Mouse (Mus musculus) heart, embryonic 14.5 days (tissue): ENCODE results near the gene Irak3. TPM values are rescaled to one million over a fixed set of nuclear protein-coding genes. Genes with fewer than 3 reads are reported as not detected.

Source experiments
- ATAC-seq: fragments of 200-750 bp; cut with Nextera tagmentation; 2 replicates; pipeline ENCODE4 v1.8.0; 2017; ENCODE audit warnings: low read depth, moderate TSS enrichment; ENCODE audit not compliant: insufficient number of reproducible peaks, insufficient read depth, low FRiP score
- H3K27ac ChIP-seq, 2 experiments: fragments of 200-500 bp in 1 of 2; fragments of 300-500 bp in 1 of 2; sonication (generic) in 1 of 2; replicated peaks in 1 of 2; 2 replicates each; pipeline ENCODE4 v1.5.1; 2012 to 2014; ENCODE audit warnings: low read depth in 2 of 2, low read length in 2 of 2, control low read depth in 1 of 2, mild to moderate bottlenecking in 1 of 2, mixed read lengths in 1 of 2; ENCODE audit not compliant: control insufficient read depth in 1 of 2, insufficient read depth in 1 of 2
- H3K27me3 ChIP-seq: fragments of 300-500 bp; sonication (generic); 2 replicates; pipeline ENCODE4 v1.6.1; 2014; ENCODE audit warnings: mild to moderate bottlenecking, low read length, control low read depth; ENCODE audit not compliant: control insufficient read depth, insufficient read depth
- H3K36me3 ChIP-seq: fragments of 300-500 bp; sonication (generic); 2 replicates; pipeline ENCODE4 v1.6.1; 2014; ENCODE audit warnings: mild to moderate bottlenecking, control low read depth, low read length, mixed read lengths; ENCODE audit not compliant: control insufficient read depth, insufficient read depth
- H3K4me1 ChIP-seq, 2 experiments: fragments of 200-500 bp in 1 of 2; fragments of 300-500 bp in 1 of 2; sonication (generic) in 1 of 2; 2 replicates each; pipeline ENCODE4 v1.6.1; 2012 to 2014; ENCODE audit warnings: low read length in 2 of 2, control low read depth in 1 of 2, mixed read lengths in 1 of 2; ENCODE audit not compliant: control insufficient read depth in 2 of 2, insufficient read depth in 2 of 2
- H3K4me2 ChIP-seq: fragments of 300-500 bp; sonication (generic); 2 replicates; pipeline ENCODE4 v1.6.1; 2014; ENCODE audit warnings: mild to moderate bottlenecking, low read length
- H3K4me3 ChIP-seq, 2 experiments: fragments of 200-500 bp in 1 of 2; fragments of 300-500 bp in 1 of 2; sonication (generic) in 1 of 2; 2 replicates each; pipeline ENCODE4 v1.5.1; 2012 to 2014; ENCODE audit warnings: low read length in 2 of 2, mild to moderate bottlenecking in 2 of 2, control low read depth in 1 of 2, low read depth in 1 of 2, moderate library complexity in 1 of 2; ENCODE audit not compliant: control insufficient read depth in 1 of 2, insufficient read depth in 1 of 2
- H3K9ac ChIP-seq: fragments of 300-500 bp; sonication (generic); 2 replicates; pipeline ENCODE4 v1.6.1; 2014; ENCODE audit warnings: mild to moderate bottlenecking, low read length
- H3K9me3 ChIP-seq: fragments of 300-500 bp; sonication (generic); 2 replicates; pipeline ENCODE4 v1.6.1; 2016; ENCODE audit warnings: low read length, control low read depth; ENCODE audit not compliant: control insufficient read depth
- WGBS: fragments of 180-500 bp; shearing (Covaris S2); extraction: QIAGEN DNeasy Blood & Tissue Kit; methylation state at CpG from one replicate; pipeline ENCODE4 v1.1.7; 2014; 5-methylcytosine and 5-hydroxymethylcytosine counted together
- polyA plus RNA-seq: library from polyadenylated mRNA; unstranded; fragments of >200 nt; fragmentation: Nextera tagmentation; extraction: Ambion mirVana; gene quantifications from 2 replicates; pipeline ENCODE4 v1.2.1, GENCODE M21; 2014

The Irak3 gene
- polyA plus RNA-seq, 1 experiment from 2014 or later: 0.41 TPM

GRCm38 (mm10) chr10:120188513-120188912 lies 13.4 kb downstream of the Irak3 start:
- no peak overlapping the region for H3K27ac ChIP-seq
- 57% methylated on average over 2 of the region's 2 CpGs for WGBS

GRCm38 (mm10) chr10:120183342-120183741 lies 18.6 kb downstream of the Irak3 start:
- Histone ChIP-seq H3K36me3 (no peaks in the 10 kb centered on the region), H3K9me3 (0 out of 2 replicates have a peak, but pooled peaks cover 3% of the 10 kb centered on the region), H3K4me2 (no peak overlapping the region), H3K4me1 (no peaks in the 10 kb centered on the region), H3K27ac (no peak overlapping the region), H3K4me3 (no peak overlapping the region), H3K9ac (no peak overlapping the region), H3K27me3 (no peaks in the 10 kb centered on the region)
- WGBS: 63% methylated on average over 2 of the region's 2 CpGs
- no peak for ATAC-seq

More at GRCm38 (mm10) chr10:120188513-120188912, 13.4 kb downstream of the Irak3 start:
- Histone ChIP-seq H3K36me3 (no peaks in the 10 kb centered on the region), H3K27me3 (no peaks in the 10 kb centered on the region), H3K9me3 (no peaks in the 10 kb centered on the region), H3K9ac (no peak overlapping the region), H3K4me3 (no peak overlapping the region), H3K4me2 (no peak overlapping the region), H3K4me1 (no peaks in the 10 kb centered on the region)
- no peak for ATAC-seq

- no peaks in the 10 kb centered on the region for H3K36me3 ChIP-seq
- H3K9ac ChIP-seq: no peak overlapping the region
- no peak overlapping the region for H3K27ac ChIP-seq
- no peak overlapping the region for H3K4me2 ChIP-seq
- no peaks in the 10 kb centered on the region for H3K4me1 ChIP-seq
- H3K4me3 ChIP-seq: no peak overlapping the region
- 0 out of 2 replicates have a peak, but pooled peaks cover 3% of the 10 kb centered on the region for H3K9me3 ChIP-seq
- no peak for ATAC-seq
- no peaks in the 10 kb centered on the region for H3K27me3 ChIP-seq
- 88% methylated on average over 1 of the region's 1 CpGs for WGBS
Observed at GRCm38 (mm10) chr10:120182887-120183286, 19.0 kb downstream of the Irak3 start.

- WGBS: 81% methylated on average over 15 of the region's 15 CpGs
- ATAC-seq: no peak
Observed at GRCm38 (mm10) chr10:120174192-120174705, 27.7 kb downstream of the Irak3 start.

GRCm38 (mm10) chr10:120171340-120171739 lies 30.6 kb downstream of the Irak3 start:
- H3K4me2 ChIP-seq: no peak overlapping the region
- H3K9me3 ChIP-seq: no peaks in the 10 kb centered on the region
- H3K27me3 ChIP-seq: no peaks in the 10 kb centered on the region
- H3K36me3 ChIP-seq: no peaks in the 10 kb centered on the region
- H3K9ac ChIP-seq: no peak overlapping the region
- no peak overlapping the region for H3K27ac ChIP-seq
- H3K4me3 ChIP-seq: no peak overlapping the region
- ATAC-seq: no peak
- WGBS: 33% methylated on average over 5 of the region's 5 CpGs
- H3K4me1 ChIP-seq: peaks cover 0 to 11% of the 10 kb centered on the region in 2 experiments; a peak in 2 of 4 replicates

More at GRCm38 (mm10) chr10:120174192-120174705, 27.7 kb downstream of the Irak3 start:
- H3K4me3 ChIP-seq: no peak overlapping the region
- no peak overlapping the region for H3K4me2 ChIP-seq
- no peaks in the 10 kb centered on the region for H3K4me1 ChIP-seq
- H3K36me3 ChIP-seq: no peaks in the 10 kb centered on the region
- no peak overlapping the region for H3K27ac ChIP-seq
- H3K27me3 ChIP-seq: no peaks in the 10 kb centered on the region
- H3K9ac ChIP-seq: no peak overlapping the region
- H3K9me3 ChIP-seq: no peaks in the 10 kb centered on the region

- H3K4me2 ChIP-seq: no peak overlapping the region
- no peaks in the 10 kb centered on the region for H3K36me3 ChIP-seq
- 76% methylated on average over 4 of the region's 4 CpGs for WGBS
- H3K27me3 ChIP-seq: no peaks in the 10 kb centered on the region
- no peak overlapping the region for H3K4me3 ChIP-seq
- peaks cover 0 to 11% of the 10 kb centered on the region in 2 experiments; a peak in 2 of 4 replicates for H3K4me1 ChIP-seq
- H3K27ac ChIP-seq: no peak overlapping the region
- ATAC-seq: no peak
- H3K9ac ChIP-seq: no peak overlapping the region
- H3K9me3 ChIP-seq: no peaks in the 10 kb centered on the region
Observed at GRCm38 (mm10) chr10:120170277-120170676, 31.7 kb downstream of the Irak3 start.

- 78% methylated on average over 5 of the region's 5 CpGs for WGBS
- H3K27me3 ChIP-seq: no peaks in the 10 kb centered on the region
- no peak overlapping the region for H3K9ac ChIP-seq
Observed at GRCm38 (mm10) chr10:120169841-120170240, 32.1 kb downstream of the Irak3 start.

GRCm38 (mm10) chr10:120169064-120169463 lies 32.9 kb downstream of the Irak3 start:
- no peak overlapping the region for H3K4me2 ChIP-seq
- no peak overlapping the region for H3K9ac ChIP-seq
- 54% methylated on average over 10 of the region's 10 CpGs for WGBS
- no peaks in the 10 kb centered on the region for H3K27me3 ChIP-seq
- no peaks in the 10 kb centered on the region for H3K9me3 ChIP-seq
- no peak overlapping the region for H3K4me3 ChIP-seq
- ATAC-seq: no peak
- H3K4me1 ChIP-seq: peaks cover 0 to 11% of the 10 kb centered on the region in 2 experiments; a peak in 2 of 4 replicates
- H3K27ac ChIP-seq: no peak overlapping the region
- no peaks in the 10 kb centered on the region for H3K36me3 ChIP-seq

More at GRCm38 (mm10) chr10:120169841-120170240, 32.1 kb downstream of the Irak3 start:
- H3K27ac ChIP-seq: no peak overlapping the region
- peaks cover 0 to 11% of the 10 kb centered on the region in 2 experiments; a peak in 2 of 4 replicates for H3K4me1 ChIP-seq
- no peaks in the 10 kb centered on the region for H3K9me3 ChIP-seq
- no peak overlapping the region for H3K4me3 ChIP-seq
- no peak overlapping the region for H3K4me2 ChIP-seq
- H3K36me3 ChIP-seq: no peaks in the 10 kb centered on the region
- no peak for ATAC-seq
